Mouse (Mus musculus) liver, adult 2 months (tissue): ENCODE results near the gene Olfr279. TPM values are rescaled to one million over a fixed set of nuclear protein-coding genes. Genes with fewer than 3 reads are reported as not detected.

Source experiments
- DNase-seq: peaks from one replicate; pipeline ENCODE4 v3.0.0-alpha.2; 2011; ENCODE audit warnings: low read depth, low spot score; ENCODE audit errors: extremely low read depth
- H3K27ac ChIP-seq: fragments of 200-500 bp; replicated peaks from 2 replicates; pipeline ENCODE4 v1.5.1; 2012; ENCODE audit warnings: low read depth, mild to moderate bottlenecking, control low read depth, inconsistent platforms, low read length; ENCODE audit not compliant: insufficient read depth
- H3K27me3 ChIP-seq: fragments of 200-500 bp; 2 replicates; pipeline ENCODE4 v1.6.1; 2012; ENCODE audit warnings: mild to moderate bottlenecking, moderate library complexity, low read length, inconsistent platforms; ENCODE audit not compliant: control insufficient read depth, insufficient read depth
- H3K36me3 ChIP-seq: fragments of 200-500 bp; 2 replicates; pipeline ENCODE4 v1.6.1; 2012; ENCODE audit warnings: low read length, inconsistent platforms; ENCODE audit not compliant: control insufficient read depth, insufficient read depth
- H3K4me1 ChIP-seq: fragments of 200-500 bp; 2 replicates; pipeline ENCODE4 v1.6.1; 2011; ENCODE audit warnings: low read length; ENCODE audit not compliant: control insufficient read depth, insufficient read depth
- H3K4me3 ChIP-seq: fragments of 200-500 bp; 2 replicates; pipeline ENCODE4 v1.5.1; 2011; ENCODE audit warnings: low read depth, mild to moderate bottlenecking, control low read depth, low read length, moderate library complexity; ENCODE audit not compliant: insufficient read depth
- H3K79me2 ChIP-seq: fragments of 200-500 bp; 2 replicates; pipeline ENCODE4 v1.6.1; 2012; ENCODE audit warnings: inconsistent platforms, mild to moderate bottlenecking, low read length, moderate library complexity; ENCODE audit not compliant: control insufficient read depth, insufficient read depth
- H3K9ac ChIP-seq: fragments of 200-500 bp; 2 replicates; pipeline ENCODE4 v1.6.1; 2012; ENCODE audit warnings: low read depth, mild to moderate bottlenecking, control low read depth, inconsistent platforms, low read length
- CTCF ChIP-seq: fragments of 200-500 bp; IDR thresholded peaks from 2 replicates; pipeline ENCODE4 v1.5.1; 2011; ENCODE audit warnings: low read depth, low read length, control low read depth
- POLR2A ChIP-seq: fragments of 200-500 bp; IDR thresholded peaks from 2 replicates; pipeline ENCODE4 v1.6.1; 2011; ENCODE audit warnings: low read length, control low read depth; ENCODE audit not compliant: insufficient read depth; ENCODE audit errors: extremely low read depth
- WGBS: fragments of 180-500 bp; shearing (Covaris S2); methylation state at CpG from one replicate; pipeline ENCODE4 v1.1.7; 2018; 5-methylcytosine and 5-hydroxymethylcytosine counted together
- polyA plus RNA-seq: library from polyadenylated mRNA; depleted of rRNA; stranded (reverse); fragments of >200 nt; gene quantifications from 2 replicates; pipeline ENCODE4 v1.2.3, GENCODE M21; 2012
- total RNA-seq: library from RNA; depleted of rRNA; stranded (reverse); fragments of >200 nt; gene quantifications from 2 replicates; pipeline ENCODE4 v1.2.3, GENCODE M21; 2014

Olfr279 gene
- total and polyA plus RNA-seq, 2 experiments: not detected

- H3K79me2 ChIP-seq: no peaks in the 10 kb centered on the region
- no peak overlapping the region for H3K27ac ChIP-seq
- no peaks in the 10 kb centered on the region for H3K4me1 ChIP-seq
- H3K36me3 ChIP-seq: no peaks in the 10 kb centered on the region
- no peak overlapping the region for H3K4me3 ChIP-seq
- no peak overlapping the region for H3K9ac ChIP-seq
- 18% methylated on average over 18 of the region's 18 CpGs for WGBS
- TF ChIP-seq POLR2A (no peak), CTCF (peak; percentile 73)
- DNase-seq: peak; percentile 32
- peaks cover 4% of the 10 kb centered on the region; the same call in 1 of the 2 replicates for H3K27me3 ChIP-seq
These were observed 12.3 kb downstream of the Olfr279 start for GRCm38 (mm10) chr15:98504514-98504913.

- no peak overlapping the region for H3K27ac ChIP-seq
- H3K4me1 ChIP-seq: no peaks in the 10 kb centered on the region
- H3K9ac ChIP-seq: no peak overlapping the region
- peaks cover 4% of the 10 kb centered on the region; the same call in 1 of the 2 replicates for H3K27me3 ChIP-seq
- DNase-seq: peak; percentile 38
- WGBS: 76% methylated on average over 9 of the region's 9 CpGs
- H3K36me3 ChIP-seq: no peaks in the 10 kb centered on the region
- H3K4me3 ChIP-seq: no peak overlapping the region
- H3K79me2 ChIP-seq: no peaks in the 10 kb centered on the region
- TF ChIP-seq POLR2A: no peak
- no peak for TF ChIP-seq CTCF
These were observed 14.2 kb downstream of the Olfr279 start for GRCm38 (mm10) chr15:98506253-98506957.

GRCm38 (mm10) chr15:98507321-98507720 lies 15.1 kb downstream of the Olfr279 start:
- H3K79me2 ChIP-seq: no peaks in the 10 kb centered on the region
- no peak overlapping the region for H3K27ac ChIP-seq
- no peaks in the 10 kb centered on the region for H3K36me3 ChIP-seq
- no peak overlapping the region for H3K9ac ChIP-seq
- TF ChIP-seq POLR2A (no peak), CTCF (no peak)
- no peaks in the 10 kb centered on the region for H3K4me1 ChIP-seq
- peaks cover 4% of the 10 kb centered on the region; the same call in 1 of the 2 replicates for H3K27me3 ChIP-seq
- no peak overlapping the region for H3K4me3 ChIP-seq
- 80% methylated on average over 6 of the region's 6 CpGs for WGBS
- no peak for DNase-seq

- 56% methylated on average over 2 of the region's 2 CpGs for WGBS
- Histone ChIP-seq H3K4me1 (no peaks in the 10 kb centered on the region), H3K27me3 (peaks cover 4% of the 10 kb centered on the region; the same call in 1 of the 2 replicates), H3K9ac (no peak overlapping the region), H3K79me2 (no peaks in the 10 kb centered on the region), H3K36me3 (no peaks in the 10 kb centered on the region), H3K4me3 (no peak overlapping the region), H3K27ac (no peak overlapping the region)
- DNase-seq: no peak
- TF ChIP-seq POLR2A (no peak), CTCF (no peak)
These were observed 17.2 kb downstream of the Olfr279 start for GRCm38 (mm10) chr15:98509387-98509786.

GRCm38 (mm10) chr15:98510438-98511385 lies 18.5 kb downstream of the Olfr279 start:
- TF ChIP-seq CTCF: peak; percentile 88
- no peak for TF ChIP-seq POLR2A
- peak overlapping the region; percentile 42; the same call in 1 of the 2 replicates for H3K4me3 ChIP-seq
- DNase-seq: peak; percentile 28
- no peaks in the 10 kb centered on the region for H3K79me2 ChIP-seq
- H3K4me1 ChIP-seq: no peaks in the 10 kb centered on the region
- no peaks in the 10 kb centered on the region for H3K36me3 ChIP-seq
- H3K9ac ChIP-seq: peak overlapping the region; percentile 58
- no peaks in the 10 kb centered on the region for H3K27me3 ChIP-seq
- 28% methylated on average over 25 of the region's 25 CpGs for WGBS
- peak overlapping the region; percentile 61 for H3K27ac ChIP-seq
